23 mouse cellular contexts compared by ENCODE assay signal in genomic region chr17:14539651-14540050, GRCm38 (mm10).
DNase-seq lines count a peak whose midpoint lies in the region; ATAC-seq and TF ChIP-seq lines count a peak whose summit lies in the region.
"Had no signal": no experiment of that assay in that cellular context is flagged by ENCODE, and none has a peak within 500 bp of the region (broad histone marks: within the 10 kb centered on the region; RNA-seq: fewer than 3 reads in every experiment).

No protein-coding gene starts in this region.

- no peak overlapping the region for H3K9ac ChIP-seq in kidney, postnatal 0 days (ENCODE audit: low read depth, low read length)
- no peak overlapping the region for H3K9ac ChIP-seq in intestine, embryonic 14.5 days (ENCODE audit: low read length)
- H3K9ac ChIP-seq: limb, embryonic 13.5 days; liver, embryonic 12.5 days had no signal

- no peak for TF ChIP-seq CTCF in kidney, postnatal 0 days (IDR thresholded peaks at IDR 0.05; ENCODE audit: low read depth)
- no peak for TF ChIP-seq CTCF in cerebellum, adult 2 months (IDR thresholded peaks at IDR 0.05; ENCODE audit: borderline replicate concordance, insufficient read depth, low read depth, low read length)

- no peaks in the 10 kb centered on the region for H3K27me3 ChIP-seq in heart, embryonic 10.5 days (ENCODE audit: insufficient read depth, poor library complexity, severe bottlenecking)
- no peaks in the 10 kb centered on the region for H3K27me3 ChIP-seq in kidney, postnatal 0 days (ENCODE audit: insufficient read depth, low read length)
- H3K27me3 ChIP-seq in intestine, embryonic 14.5 days (replicated peaks; ENCODE audit: control insufficient read depth, insufficient read depth, low read length): no peaks in the 10 kb centered on the region
- no peaks in the 10 kb centered on the region for H3K27me3 ChIP-seq in cerebellum, adult 2 months (ENCODE audit: control insufficient read depth, insufficient read depth, low read length)
- H3K27me3 ChIP-seq: limb, embryonic 13.5 days; liver, embryonic 12.5 days had no signal

- 0 out of 2 replicates have a peak, but pooled peaks cover 7% of the 10 kb centered on the region for H3K4me1 ChIP-seq in heart, embryonic 10.5 days
- no peaks in the 10 kb centered on the region for H3K4me1 ChIP-seq in kidney, postnatal 0 days (replicated peaks; ENCODE audit: insufficient read depth, low read length)
- peaks cover 19% of the 10 kb centered on the region for H3K4me1 ChIP-seq in intestine, embryonic 14.5 days (replicated peaks; ENCODE audit: control insufficient read depth, insufficient read depth, low read length)
- H3K4me1 ChIP-seq in cerebellum, adult 2 months (ENCODE audit: control insufficient read depth, insufficient read depth, low read length): no peaks in the 10 kb centered on the region
- H3K4me1 ChIP-seq: limb, embryonic 13.5 days; liver, embryonic 12.5 days had no signal

- 36% methylated on average over 3 of the region's 3 CpGs for whole genome bisulfite sequencing in heart, embryonic 10.5 days
- WGBS in kidney, postnatal 0 days: 53% methylated on average over 3 of the region's 3 CpGs
- 23% methylated on average over 3 of the region's 3 CpGs for WGBS in intestine, embryonic 14.5 days
- 62% methylated on average over 3 of the region's 3 CpGs for WGBS in cerebellum, adult 2 months

- no peak for TF ChIP-seq POLR2A in cerebellum, adult 2 months (IDR thresholded peaks at IDR 0.05; ENCODE audit: borderline replicate concordance, insufficient read depth, low read length)

- no peak overlapping the region for H3K4me2 ChIP-seq in kidney, postnatal 0 days (ENCODE audit: low read length)
- H3K4me2 ChIP-seq in intestine, embryonic 14.5 days (ENCODE audit: low read length): no peak overlapping the region
- H3K4me2 ChIP-seq: heart, embryonic 11.5 days; limb, embryonic 13.5 days; liver, embryonic 12.5 days had no signal

- DNase-seq in heart, embryonic 10.5 days (ENCODE audit: low spot score): peak; percentile 35
- no peak for DNase-seq in heart, postnatal 10 days
- no peak for DNase-seq in kidney, postnatal 0 days (ENCODE audit: low spot score)
- no peak for DNase-seq in kidney, postnatal 14 days
- DNase-seq in intestine, embryonic 14.5 days (ENCODE audit: low spot score): no peak
- no peak for DNase-seq in gastrocnemius, postnatal 10 days
- no peak for DNase-seq in thymus, postnatal 4 days
- DNase-seq in cerebellum, adult 2 months: no peak
- DNase-seq: adrenal gland, postnatal 25 days; cerebellum, adult 9-10 months; gastrocnemius, postnatal 36 days; kidney, adult 18-20 months; layer of hippocampus, adult 9-11 months; right cerebral cortex, adult 18-20 months; right cerebral cortex, postnatal 4 days had no signal

- intact Hi-C loops in heart, postnatal 10 days (cut with DNase I): no loop called here

- H3K36me3 ChIP-seq in heart, embryonic 10.5 days: no peaks in the 10 kb centered on the region
- H3K36me3 ChIP-seq in kidney, postnatal 0 days (ENCODE audit: insufficient read depth, low read length): no peaks in the 10 kb centered on the region
- H3K36me3 ChIP-seq in intestine, embryonic 14.5 days (ENCODE audit: control insufficient read depth, insufficient read depth, low read length): no peaks in the 10 kb centered on the region
- H3K36me3 ChIP-seq: G1E; limb, embryonic 13.5 days; liver, embryonic 12.5 days; midbrain, embryonic 10.5 days had no signal

- no peak overlapping the region for H3K4me3 ChIP-seq in heart, embryonic 10.5 days
- H3K4me3 ChIP-seq in kidney, postnatal 0 days (replicated peaks; ENCODE audit: low read depth, low read length): no peak overlapping the region
- H3K4me3 ChIP-seq in intestine, embryonic 14.5 days (ENCODE audit: low read depth, low read length): no peak overlapping the region
- H3K4me3 ChIP-seq in cerebellum, adult 2 months (replicated peaks; ENCODE audit: insufficient read depth, low read depth, low read length): no peak overlapping the region
- H3K4me3 ChIP-seq: limb, embryonic 13.5 days; liver, embryonic 12.5 days; midbrain, embryonic 10.5 days had no signal

- H3K27ac ChIP-seq in heart, embryonic 10.5 days: no peak overlapping the region
- 0 out of 2 replicates have a peak overlapping the region, but pooled peaks have one; percentile 4 for H3K27ac ChIP-seq in kidney, postnatal 0 days
- peak overlapping the region; percentile 80 for H3K27ac ChIP-seq in intestine, embryonic 14.5 days (ENCODE audit: low read depth)
- no peak overlapping the region for H3K27ac ChIP-seq in cerebellum, adult 2 months (ENCODE audit: insufficient read depth, low read length)
- H3K27ac ChIP-seq: limb, embryonic 13.5 days; liver, embryonic 12.5 days; midbrain, embryonic 10.5 days had no signal

- ATAC-seq in kidney, postnatal 0 days (replicated peaks; ENCODE audit: low FRiP score, low read depth): no peak
- no peak for ATAC-seq in intestine, embryonic 14.5 days (replicated peaks; ENCODE audit: low FRiP score, low TSS enrichment, low read depth)
- ATAC-seq: CD4-positive, CD25-positive, alpha-beta regulatory T cell, adult 4 months; hindbrain, embryonic 16.5 days; liver, embryonic 12.5 days; midbrain, embryonic 16.5 days had no signal

- H3K9me3 ChIP-seq in heart, embryonic 10.5 days: no peaks in the 10 kb centered on the region
- no peaks in the 10 kb centered on the region for H3K9me3 ChIP-seq in kidney, postnatal 0 days (replicated peaks; ENCODE audit: low read length)
- H3K9me3 ChIP-seq in intestine, embryonic 14.5 days (ENCODE audit: control insufficient read depth, low read length): no peaks in the 10 kb centered on the region
- H3K9me3 ChIP-seq: G1E; limb, embryonic 13.5 days; liver, embryonic 12.5 days; midbrain, embryonic 10.5 days had no signal

Comparison
In these comparisons a context has a peak if more than half of its experiments do, and no peak if none do; other contexts are left out.
1. H3K27ac ChIP-seq: peak in kidney, postnatal 0 days (single experiment) and intestine, embryonic 14.5 days (single experiment); none in heart, embryonic 10.5 days (single experiment) and cerebellum, adult 2 months (single experiment).